Mouse (Mus musculus) kidney, postnatal 0 days (tissue): ENCODE data around the gene Faap100. TPM values are rescaled to one million over a fixed set of nuclear protein-coding genes. Genes with fewer than 3 reads are reported as not detected.
A peak's percentile ranks its signal among the peaks of the same experiment; 100 is the strongest.

Source experiments
- ATAC-seq: fragments of 200-750 bp; cut with Nextera tagmentation; replicated peaks from 2 replicates; pipeline ENCODE4 v1.8.0; 2017; ENCODE audit warnings: low read depth, moderate number of reproducible peaks, moderate TSS enrichment, moderate library complexity; ENCODE audit not compliant: low FRiP score
- DNase-seq: peaks from one replicate; pipeline ENCODE4 v3.0.0-alpha.2; 2016; ENCODE audit warnings: low spot score
- H3K27ac ChIP-seq: fragments of 300-500 bp; sonication (generic); 2 replicates; pipeline ENCODE4 v1.5.1; 2014; ENCODE audit warnings: mild to moderate bottlenecking
- H3K27me3 ChIP-seq: fragments of 300-500 bp; sonication (generic); 2 replicates; pipeline ENCODE4 v1.6.1; 2014; ENCODE audit warnings: low read length, mixed read lengths; ENCODE audit not compliant: insufficient read depth
- H3K36me3 ChIP-seq: fragments of 300-500 bp; sonication (generic); 2 replicates; pipeline ENCODE4 v1.6.1; 2014; ENCODE audit warnings: low read length, mixed read lengths; ENCODE audit not compliant: insufficient read depth
- H3K4me1 ChIP-seq: fragments of 300-500 bp; sonication (generic); replicated peaks from 2 replicates; pipeline ENCODE4 v1.6.1; 2014; ENCODE audit warnings: antibody characterized with exemption, low read length, mixed read lengths; ENCODE audit not compliant: insufficient read depth
- H3K4me2 ChIP-seq: fragments of 300-500 bp; sonication (generic); 2 replicates; pipeline ENCODE4 v1.6.1; 2014; ENCODE audit warnings: mild to moderate bottlenecking, low read length, moderate library complexity, mixed read lengths
- H3K4me3 ChIP-seq: fragments of 300-500 bp; sonication (generic); replicated peaks from 2 replicates; pipeline ENCODE4 v1.5.1; 2014; ENCODE audit warnings: low read depth, low read length
- H3K9ac ChIP-seq: fragments of 300-500 bp; sonication (generic); 2 replicates; pipeline ENCODE4 v1.6.1; 2014; ENCODE audit warnings: low read depth, low read length
- H3K9me3 ChIP-seq: fragments of 300-500 bp; sonication (generic); replicated peaks from 2 replicates; pipeline ENCODE4 v1.6.1; 2016; ENCODE audit warnings: low read length, inconsistent platforms, mixed read lengths
- CTCF ChIP-seq: IDR thresholded peaks from 2 replicates; pipeline ENCODE4 v1.5.1; 2016; ENCODE audit warnings: antibody characterized with exemption, low read depth, mild to moderate bottlenecking, moderate library complexity
- WGBS: fragments of 180-500 bp; shearing (Covaris S2); extraction: QIAGEN DNeasy Blood & Tissue Kit; methylation state at CpG from one replicate; pipeline ENCODE4 v1.1.7; 2014; 5-methylcytosine and 5-hydroxymethylcytosine counted together
- polyA plus RNA-seq: library from polyadenylated mRNA; unstranded; fragments of >200 nt; fragmentation: Nextera tagmentation; extraction: Ambion mirVana; gene quantifications from 2 replicates; pipeline ENCODE4 v1.2.1, GENCODE M21; 2015

Gene Faap100
- polyA plus RNA-seq, 1 experiment from 2014 or later = 21.9 TPM

DNA sequence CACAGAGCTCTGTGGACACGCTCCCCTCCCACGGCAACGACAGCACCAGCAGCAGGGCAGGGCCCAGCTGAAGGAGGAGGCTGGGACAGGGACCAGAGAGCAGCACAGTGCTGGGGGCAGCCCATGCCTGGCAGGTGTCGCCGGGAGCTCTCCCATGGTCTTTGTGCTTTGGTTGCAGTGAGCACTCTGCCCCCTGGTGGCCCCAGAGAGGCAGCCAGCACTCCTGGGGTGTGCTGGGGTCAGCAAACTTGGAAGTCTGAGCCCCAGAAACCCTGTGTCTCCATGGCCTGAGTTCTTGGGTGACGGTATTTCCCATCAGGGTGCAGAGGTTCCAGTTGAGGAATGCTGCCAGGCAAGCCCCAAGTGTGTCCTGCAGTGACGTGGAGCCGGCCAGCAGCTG lies 8.9 kb downstream of the Faap100 start:
- H3K4me3 ChIP-seq = no peak overlapping the region
- no peak overlapping the region for H3K9ac ChIP-seq
- DNase-seq = peak; percentile 70
- peak; percentile 85 for TF ChIP-seq CTCF
- H3K4me1 ChIP-seq = 0 out of 2 replicates have a peak, but pooled peaks cover 4% of the 10 kb centered on the region
- no peak overlapping the region for H3K4me2 ChIP-seq
- H3K27ac ChIP-seq = 0 out of 2 replicates have a peak overlapping the region, but pooled peaks have one; percentile 5
- WGBS = 30% methylated on average over 8 of the region's 8 CpGs
- H3K9me3 ChIP-seq = no peaks in the 10 kb centered on the region
- H3K27me3 ChIP-seq = no peaks in the 10 kb centered on the region
- H3K36me3 ChIP-seq = peaks cover 39% of the 10 kb centered on the region
- peak; percentile 52 for ATAC-seq

- H3K4me2 ChIP-seq = no peak overlapping the region
- H3K36me3 ChIP-seq = 0 out of 2 replicates have a peak, but pooled peaks cover 15% of the 10 kb centered on the region
- 40% methylated on average over 7 of the region's 7 CpGs for WGBS
- H3K27me3 ChIP-seq = no peaks in the 10 kb centered on the region
- no peaks in the 10 kb centered on the region for H3K9me3 ChIP-seq
- H3K9ac ChIP-seq = no peak overlapping the region
- H3K27ac ChIP-seq = no peak overlapping the region
- H3K4me1 ChIP-seq = 0 out of 2 replicates have a peak, but pooled peaks cover 4% of the 10 kb centered on the region
- TF ChIP-seq CTCF = no peak
- H3K4me3 ChIP-seq = no peak overlapping the region
- no peak for ATAC-seq
- DNase-seq = no peak
Measured at GRCm38 (mm10) chr11:120366443-120367027, 12.0 kb downstream of the Faap100 start.

GRCm38 (mm10) chr11:120362891-120363290 lies 15.7 kb downstream of the Faap100 start:
- no peak for TF ChIP-seq CTCF
- no peak overlapping the region for H3K27ac ChIP-seq
- DNase-seq (no peak), ATAC-seq (no peak)
- no peak overlapping the region for H3K9ac ChIP-seq
- 81% methylated on average over 6 of the region's 6 CpGs for WGBS
- H3K36me3 ChIP-seq = no peaks in the 10 kb centered on the region
- H3K9me3 ChIP-seq = no peaks in the 10 kb centered on the region
- no peak overlapping the region for H3K4me2 ChIP-seq
- no peaks in the 10 kb centered on the region for H3K27me3 ChIP-seq
- H3K4me1 ChIP-seq = peaks cover 15% of the 10 kb centered on the region; the same call in 1 of the 2 replicates
- no peak overlapping the region for H3K4me3 ChIP-seq

DNA sequence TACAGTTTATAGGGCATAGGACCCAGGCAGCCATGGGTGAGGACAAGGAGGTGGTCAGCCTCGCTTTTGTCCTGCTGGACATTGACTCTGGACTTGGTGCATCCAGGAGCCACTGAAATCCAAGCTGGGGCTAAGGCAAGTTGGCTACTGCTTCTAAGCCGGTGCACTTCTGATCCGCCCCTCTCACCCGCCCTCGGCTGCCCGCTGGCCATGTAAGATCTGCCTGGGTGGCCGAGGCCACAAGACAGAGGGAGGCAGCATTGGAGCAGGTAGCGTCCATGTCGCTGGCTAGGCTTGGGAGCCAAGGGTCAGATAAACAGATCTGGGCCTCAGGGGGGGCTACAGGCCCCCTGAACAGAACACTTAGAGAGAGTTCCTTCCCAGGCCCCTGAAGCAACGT lies 17.3 kb downstream of the Faap100 start, which contains the start of gene Fscn2:
Gene Fscn2 (plus strand): TSS at position 240 of the 400 bp plus-strand sequence.
- no peak within 1 kb of the TSS for H3K27ac ChIP-seq
- ATAC-seq = no peak

DNA sequence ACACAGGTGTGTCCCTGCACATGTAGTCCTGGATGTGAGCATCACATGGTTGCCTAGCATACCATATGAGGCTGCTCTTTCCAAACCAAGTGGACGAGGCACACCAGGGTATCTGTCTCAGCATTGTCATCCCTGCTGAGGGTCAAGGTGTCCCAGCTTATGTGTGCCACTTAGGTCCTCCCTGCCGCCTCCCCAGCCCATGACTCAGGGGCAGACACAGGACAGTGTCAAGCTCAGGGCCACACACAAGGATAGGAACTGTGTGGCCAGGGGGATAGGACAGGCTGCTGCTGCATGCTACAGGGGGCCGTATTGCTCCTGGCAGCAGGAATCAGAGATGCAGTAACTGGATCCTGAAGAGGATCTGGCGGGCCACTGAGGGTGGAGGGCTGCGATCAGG lies 17.8 kb downstream of the Faap100 start:
- H3K27me3 ChIP-seq = no peaks in the 10 kb centered on the region
- no peak overlapping the region for H3K4me3 ChIP-seq
- H3K36me3 ChIP-seq = no peaks in the 10 kb centered on the region
- H3K9ac ChIP-seq = 0 out of 2 replicates have a peak overlapping the region, but pooled peaks have one; percentile 23
- DNase-seq (no peak), ATAC-seq (no peak)
- H3K9me3 ChIP-seq = no peaks in the 10 kb centered on the region
- no peak overlapping the region for H3K4me2 ChIP-seq
- 73% methylated on average over 5 of the region's 5 CpGs for WGBS
- peaks cover 12% of the 10 kb centered on the region; the same call in 1 of the 2 replicates for H3K4me1 ChIP-seq
- H3K27ac ChIP-seq = no peak overlapping the region
- TF ChIP-seq CTCF = no peak

More for the DNA sequence above, 17.3 kb downstream of the Faap100 start, which contains the start of gene Fscn2:
- no peaks in the 10 kb centered on the region for H3K9me3 ChIP-seq
- 0 out of 2 replicates have a peak within 1 kb of the TSS, but pooled peaks have one; percentile 23 for H3K9ac ChIP-seq
- no peak for TF ChIP-seq CTCF
- 48% methylated on average over 10 of the region's 10 CpGs for WGBS
- DNase-seq = no peak
- H3K4me2 ChIP-seq = no peak within 1 kb of the TSS
- H3K4me3 ChIP-seq = no peak within 1 kb of the TSS
- H3K36me3 ChIP-seq = no peaks in the 10 kb centered on the region
- no peaks in the 10 kb centered on the region for H3K27me3 ChIP-seq
- H3K4me1 ChIP-seq = peaks cover 13% of the 10 kb centered on the region; the same call in 1 of the 2 replicates

DNA sequence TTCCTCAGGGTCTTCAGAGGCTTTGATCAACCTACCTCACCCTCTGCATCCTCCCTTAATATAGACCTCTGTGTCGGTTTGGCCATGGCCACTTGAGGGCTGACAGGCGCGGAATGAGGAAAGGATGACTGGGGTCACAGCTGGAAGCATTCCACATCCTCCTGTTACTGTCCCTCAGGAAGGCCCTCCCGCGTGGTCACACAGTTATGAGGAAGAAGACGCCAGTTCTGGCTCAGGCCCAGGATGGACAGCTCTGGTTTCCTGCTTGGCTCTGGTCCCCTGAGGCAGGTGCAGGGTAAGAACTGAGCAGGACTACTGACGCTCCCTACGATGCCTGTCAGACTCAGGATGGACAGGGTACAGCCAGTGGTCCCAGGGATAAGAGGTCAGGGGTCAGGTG lies 18.5 kb downstream of the Faap100 start:
- no peak overlapping the region for H3K4me3 ChIP-seq
- no peak overlapping the region for H3K27ac ChIP-seq
- no peak overlapping the region for H3K4me2 ChIP-seq
- WGBS = 23% methylated on average over 8 of the region's 8 CpGs
- peak; percentile 60 for DNase-seq
- no peaks in the 10 kb centered on the region for H3K36me3 ChIP-seq
- no peak for TF ChIP-seq CTCF
- ATAC-seq = no peak
- H3K4me1 ChIP-seq = peaks cover 12% of the 10 kb centered on the region; the same call in 1 of the 2 replicates
- H3K9ac ChIP-seq = no peak overlapping the region
- no peaks in the 10 kb centered on the region for H3K9me3 ChIP-seq
- no peaks in the 10 kb centered on the region for H3K27me3 ChIP-seq

DNA sequence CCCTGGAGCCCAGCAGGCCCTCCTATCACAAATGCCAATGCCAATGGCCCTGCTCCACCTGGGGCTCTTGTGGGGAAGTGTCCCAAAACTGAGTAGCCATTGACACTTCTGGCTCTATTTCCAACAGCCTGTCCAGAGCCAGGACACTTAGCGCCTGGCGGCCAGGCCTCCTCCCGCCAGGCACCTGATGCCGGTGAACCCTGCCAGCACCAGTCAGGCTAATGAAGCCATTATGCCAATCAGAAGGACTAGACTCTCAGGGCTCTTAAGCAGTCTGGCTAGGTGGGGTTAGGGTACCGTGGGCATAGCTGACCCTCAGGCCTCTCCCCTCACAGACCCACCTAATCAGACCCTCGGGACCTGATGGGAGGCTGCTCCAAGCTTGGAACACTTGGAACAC lies 19.2 kb downstream of the Faap100 start:
- Histone ChIP-seq H3K27ac (no peak overlapping the region), H3K4me1 (peaks cover 12% of the 10 kb centered on the region; the same call in 1 of the 2 replicates)
- 71% methylated on average over 6 of the region's 6 CpGs for WGBS

More for the DNA sequence above, 19.2 kb downstream of the Faap100 start:
- no peaks in the 10 kb centered on the region for H3K36me3 ChIP-seq
- no peak overlapping the region for H3K4me2 ChIP-seq
- no peaks in the 10 kb centered on the region for H3K9me3 ChIP-seq
- H3K4me3 ChIP-seq = no peak overlapping the region
- no peak overlapping the region for H3K9ac ChIP-seq
- DNase-seq (no peak), ATAC-seq (no peak)
- no peak for TF ChIP-seq CTCF
- no peaks in the 10 kb centered on the region for H3K27me3 ChIP-seq
